In genomic region chr17:15325976-15326842, GRCm38 (mm10) we compare ENCODE assay signal across 14 mouse cellular contexts. TPM values are rescaled to one million over a fixed set of nuclear protein-coding genes. Genes with fewer than 3 reads are reported as not detected.
DNase-seq lines count a peak whose midpoint lies in the region; ATAC-seq and TF ChIP-seq lines count a peak whose summit lies in the region.
"Had no signal": no experiment of that assay in that cellular context is flagged by ENCODE, and none has a peak within 500 bp of the region (broad histone marks: within the 10 kb centered on the region; RNA-seq: fewer than 3 reads in every experiment).

No protein-coding gene starts in this region.

- H3K27ac ChIP-seq in midbrain, embryonic 10.5 days (replicated peaks) = 0 out of 2 replicates have a peak overlapping the region, but pooled peaks have one; percentile 1
- no peak overlapping the region for H3K27ac ChIP-seq in midbrain, postnatal 0 days (ENCODE audit: low read depth, low read length)
- H3K27ac ChIP-seq: heart, embryonic 15.5 days; liver, embryonic 14.5 days; midbrain, embryonic 12.5 days had no signal

- H3K27me3 ChIP-seq in midbrain, embryonic 10.5 days (ENCODE audit: low read depth, poor library complexity, severe bottlenecking) = no peaks in the 10 kb centered on the region
- H3K27me3 ChIP-seq in midbrain, postnatal 0 days (ENCODE audit: insufficient read depth, low read length) = no peaks in the 10 kb centered on the region
- H3K27me3 ChIP-seq: heart, embryonic 15.5 days; midbrain, embryonic 12.5 days had no signal

- H3K4me3 ChIP-seq in midbrain, embryonic 10.5 days = no peak overlapping the region
- no peak overlapping the region for H3K4me3 ChIP-seq in midbrain, postnatal 0 days (ENCODE audit: low read depth, low read length)
- H3K4me3 ChIP-seq in lung, adult 2 months (replicated peaks; ENCODE audit: extremely low read depth, low read depth, low read length) = no peak overlapping the region
- H3K4me3 ChIP-seq: heart, embryonic 15.5 days; midbrain, embryonic 12.5 days had no signal

- TF ChIP-seq CTCF in midbrain, postnatal 0 days (IDR thresholded peaks at IDR 0.05) = no peak
- TF ChIP-seq CTCF in lung, adult 2 months (IDR thresholded peaks at IDR 0.05; ENCODE audit: insufficient read depth, low read length) = no peak

- no peak overlapping the region for H3K9ac ChIP-seq in midbrain, postnatal 0 days (replicated peaks; ENCODE audit: low read length, poor library complexity, severe bottlenecking)
- H3K9ac ChIP-seq: heart, embryonic 15.5 days; liver, embryonic 14.5 days; midbrain, embryonic 12.5 days had no signal

- ATAC-seq in midbrain, postnatal 0 days (ENCODE audit: low FRiP score) = no peak
- ATAC-seq: inflammation-experienced regulatory T-cells, adult 6 months had no signal

- no peak for TF ChIP-seq POLR2A in lung, adult 2 months (IDR thresholded peaks at IDR 0.05; ENCODE audit: borderline replicate concordance, extremely low read depth, low read depth, low read length)

- no peaks in the 10 kb centered on the region for H3K9me3 ChIP-seq in midbrain, embryonic 10.5 days (replicated peaks)
- no peaks in the 10 kb centered on the region for H3K9me3 ChIP-seq in midbrain, postnatal 0 days (ENCODE audit: low read length)
- H3K9me3 ChIP-seq: heart, embryonic 15.5 days; midbrain, embryonic 12.5 days had no signal

- H3K4me2 ChIP-seq in midbrain, postnatal 0 days (ENCODE audit: low read depth, low read length, poor library complexity, severe bottlenecking) = no peak overlapping the region
- H3K4me2 ChIP-seq: heart, embryonic 15.5 days; midbrain, embryonic 12.5 days had no signal

- H3K36me3 ChIP-seq in midbrain, embryonic 10.5 days = no peaks in the 10 kb centered on the region
- no peaks in the 10 kb centered on the region for H3K36me3 ChIP-seq in midbrain, postnatal 0 days (ENCODE audit: insufficient read depth, low read length)
- H3K36me3 ChIP-seq: heart, embryonic 15.5 days; midbrain, embryonic 12.5 days had no signal

- no peak for DNase-seq in midbrain, embryonic 10.5 days (ENCODE audit: low spot score)
- no peak for DNase-seq in midbrain, postnatal 0 days (ENCODE audit: low spot score)
- peak; percentile 29 for DNase-seq in kidney, adult 9 months
- peak; percentile 20 for DNase-seq in lung, adult 2 months
- peak; percentile 54 for DNase-seq in urinary bladder, postnatal 14 days (ENCODE audit: low spot score)
- DNase-seq in cerebellum, postnatal 36 days = no peak
- no peak for DNase-seq in frontal cortex, postnatal 10 days (ENCODE audit: low spot score in 2 of 2)
- no peak for DNase-seq in adrenal gland, adult (ENCODE audit: inconsistent age in 2 of 2, low spot score in 1 of 2)
- DNase-seq: cerebellum, postnatal 25 days; thymus, postnatal 25 days had no signal

- 85% methylated on average over 10 of the region's 10 CpGs for WGBS in midbrain, embryonic 10.5 days
- 79% methylated on average over 10 of the region's 10 CpGs for WGBS in midbrain, postnatal 0 days
- 58% methylated on average over 10 of the region's 10 CpGs for WGBS in lung, adult 2 months

- H3K4me1 ChIP-seq in midbrain, embryonic 10.5 days = peaks cover 6% of the 10 kb centered on the region
- no peaks in the 10 kb centered on the region for H3K4me1 ChIP-seq in midbrain, postnatal 0 days (ENCODE audit: insufficient read depth, low read length)
- no peaks in the 10 kb centered on the region for H3K4me1 ChIP-seq in lung, adult 2 months (ENCODE audit: control insufficient read depth, insufficient read depth, low read length)
- H3K4me1 ChIP-seq: heart, embryonic 15.5 days had no signal

RNA-seq across cellular contexts. Expression of gene Dll1, which starts 50.5 kb away (rescaled TPM):
- polyA plus RNA-seq in midbrain, embryonic 10.5 days (2016; fragmentation: Nextera tagmentation; extraction: Ambion mirVana) = 68.1 and 80.9 TPM in 2 replicates
- total RNA-seq in midbrain, postnatal 0 days (2014; rRNA removed) = 20.9 and 42.7 TPM in 2 replicates
- polyA plus RNA-seq in midbrain, postnatal 0 days (2015; fragmentation: Nextera tagmentation; extraction: Ambion mirVana) = 10.2 and 11.6 TPM in 2 replicates
- 22.7 and 51.1 TPM in 2 replicates for polyA plus RNA-seq in lung, adult 2 months (2012; rRNA removed)

Comparison
In these comparisons a context has a peak if more than half of its experiments do, and no peak if none do; other contexts are left out.
1. DNase-seq: peak in kidney, adult 9 months (single experiment), lung, adult 2 months (single experiment) and urinary bladder, postnatal 14 days (single experiment); none in midbrain, embryonic 10.5 days (single experiment), midbrain, postnatal 0 days (single experiment), cerebellum, postnatal 36 days (0 of 2), frontal cortex, postnatal 10 days (0 of 2) and adrenal gland, adult (0 of 2).